Mouse (Mus musculus): Measurements from ENCODE around the gene Colq. TPM values are rescaled to one million over a fixed set of nuclear protein-coding genes. Genes with fewer than 3 reads are reported as not detected.

The Colq gene
- polyA plus RNA-seq, 1 experiment: 3.0 TPM

DNA sequence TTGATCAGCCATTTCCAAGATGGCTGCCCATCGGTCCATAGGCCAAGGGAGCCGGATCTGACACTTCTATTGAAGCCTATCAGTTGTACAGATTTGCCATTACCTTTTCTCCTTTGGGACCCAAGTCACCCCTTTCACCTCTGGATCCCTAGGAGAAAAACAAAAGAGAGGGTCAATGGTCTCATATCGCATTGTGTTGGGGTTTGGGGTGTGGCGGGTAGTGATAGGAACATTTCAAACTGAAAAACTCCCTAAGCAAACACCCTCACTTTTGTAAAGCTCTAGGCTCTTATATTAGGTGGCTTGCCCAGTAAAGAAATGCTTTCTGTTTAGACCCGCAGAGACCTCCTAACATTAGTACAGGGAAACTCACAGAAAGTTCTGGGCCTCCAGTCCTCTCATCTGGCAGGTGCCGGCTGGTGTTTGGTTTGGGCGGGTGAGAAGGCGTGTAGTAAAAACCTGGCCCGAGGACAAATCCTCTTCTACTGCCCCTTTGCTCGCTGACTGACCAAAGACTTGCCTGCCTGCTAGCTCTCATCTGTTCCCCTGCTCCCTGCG is 47.2 kb downstream of the Colq start:
- no peak overlapping the region for H3ac ChIP-seq (ENCODE audit: control insufficient read depth, insufficient read length)
- no peak overlapping the region for H3K4me2 ChIP-seq (ENCODE audit: low read depth)
- TF ChIP-seq POLR2AphosphoS2 (IDR thresholded peaks at IDR 0.05; ENCODE audit: insufficient read length, low read depth) (no peak), MYOG (IDR thresholded peaks at IDR 0.05; ENCODE audit: control insufficient read depth in 1 of 3, insufficient read depth in 1 of 3, insufficient read length in 2 of 3, low read depth in 2 of 3) (no peak), USF1 (IDR thresholded peaks at IDR 0.05; ENCODE audit: low read depth) (no peak), REST (IDR thresholded peaks at IDR 0.05; ENCODE audit: insufficient read depth, insufficient read length) (no peak), SRF (IDR thresholded peaks at IDR 0.05; ENCODE audit: control insufficient read depth, insufficient read length, low read depth) (no peak), TCF12 (IDR thresholded peaks at IDR 0.05; ENCODE audit: insufficient read depth, poor library complexity, severe bottlenecking) (no peak), POLR2A (IDR thresholded peaks at IDR 0.05; ENCODE audit: insufficient read length, low read depth) (no peak), CEBPB (IDR thresholded peaks at IDR 0.05; ENCODE audit: insufficient read depth, poor library complexity, severe bottlenecking) (no peak), MYOD1 (IDR thresholded peaks at IDR 0.05; ENCODE audit: control insufficient read depth in 1 of 3, insufficient read length in 2 of 3, low read depth in 2 of 3) (no peak), TCF3 (IDR thresholded peaks at IDR 0.05; ENCODE audit: insufficient read length, low read depth) (no peak), E2F4 (IDR thresholded peaks at IDR 0.05; ENCODE audit: insufficient read depth) (no peak), MAX (IDR thresholded peaks at IDR 0.05; ENCODE audit: low read depth) (no peak)
- no peak overlapping the region for H3K4me3 ChIP-seq
- no peaks in the 10 kb centered on the region for H3K79me2 ChIP-seq (ENCODE audit: control insufficient read depth, insufficient read depth)
- H3K36me3 ChIP-seq (ENCODE audit: control insufficient read depth, insufficient read depth): no peaks in the 10 kb centered on the region
- H3K27me3 ChIP-seq (ENCODE audit: control insufficient read depth, insufficient read depth, insufficient read length): peaks cover 39% of the 10 kb centered on the region

DNA sequence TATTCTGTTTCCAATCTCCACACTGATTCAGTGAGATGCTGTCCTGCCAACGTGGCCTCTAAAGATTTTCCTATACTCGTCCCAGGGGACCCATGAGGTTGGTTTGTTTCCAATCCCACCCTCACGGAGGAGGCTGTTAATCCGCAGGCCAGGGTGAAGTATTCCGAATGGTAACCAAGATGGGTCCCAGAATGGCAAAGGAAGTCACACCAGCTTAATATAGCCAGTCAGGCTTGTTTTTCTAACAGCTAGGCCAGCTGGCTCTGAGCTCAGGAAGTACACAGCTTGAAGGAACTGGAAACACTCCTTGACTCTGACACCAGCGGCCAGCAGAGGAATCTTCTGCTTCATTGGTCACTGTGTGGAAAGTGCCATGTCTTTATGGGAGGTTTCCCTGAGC is 53.8 kb downstream of the Colq start:
- H3K4me2 ChIP-seq (ENCODE audit: low read depth): no peak overlapping the region

GRCm38 (mm10) chr14:31532656-31533055 is 58.5 kb downstream of the Colq start:
- Histone ChIP-seq H3K4me3 (no peak overlapping the region), H3ac (ENCODE audit: control insufficient read depth, insufficient read length) (no peak overlapping the region), H3K79me2 (ENCODE audit: control insufficient read depth, insufficient read depth) (no peaks in the 10 kb centered on the region), H3K27me3 (ENCODE audit: control insufficient read depth, insufficient read depth, insufficient read length) (no peaks in the 10 kb centered on the region), H3K4me2 (ENCODE audit: low read depth) (no peak overlapping the region), H3K36me3 (ENCODE audit: control insufficient read depth, insufficient read depth) (no peaks in the 10 kb centered on the region)
- TF ChIP-seq TCF12 (IDR thresholded peaks at IDR 0.05; ENCODE audit: insufficient read depth, poor library complexity, severe bottlenecking): no peak
- TF ChIP-seq MYOG (IDR thresholded peaks at IDR 0.05; ENCODE audit: control insufficient read depth in 1 of 3, insufficient read depth in 1 of 3, insufficient read length in 2 of 3, low read depth in 2 of 3): no peak
- no peak for TF ChIP-seq TCF3 (IDR thresholded peaks at IDR 0.05; ENCODE audit: insufficient read length, low read depth)
- no peak for TF ChIP-seq SRF (IDR thresholded peaks at IDR 0.05; ENCODE audit: control insufficient read depth, insufficient read length, low read depth)
- no peak for TF ChIP-seq POLR2AphosphoS2 (IDR thresholded peaks at IDR 0.05; ENCODE audit: insufficient read length, low read depth)
- TF ChIP-seq USF1 (IDR thresholded peaks at IDR 0.05; ENCODE audit: low read depth): no peak
- no peak for TF ChIP-seq CEBPB (IDR thresholded peaks at IDR 0.05; ENCODE audit: insufficient read depth, poor library complexity, severe bottlenecking)
- no peak for TF ChIP-seq E2F4 (IDR thresholded peaks at IDR 0.05; ENCODE audit: insufficient read depth)
- TF ChIP-seq POLR2A (IDR thresholded peaks at IDR 0.05; ENCODE audit: insufficient read length, low read depth): no peak
- no peak for TF ChIP-seq REST (IDR thresholded peaks at IDR 0.05; ENCODE audit: insufficient read depth, insufficient read length)
- no peak for TF ChIP-seq MYOD1 (IDR thresholded peaks at IDR 0.05; ENCODE audit: control insufficient read depth in 1 of 3, insufficient read length in 2 of 3, low read depth in 2 of 3)
- TF ChIP-seq MAX (IDR thresholded peaks at IDR 0.05; ENCODE audit: low read depth): no peak

More for the DNA sequence above, 53.8 kb downstream of the Colq start:
- Histone ChIP-seq H3K79me2 (ENCODE audit: control insufficient read depth, insufficient read depth) (no peaks in the 10 kb centered on the region), H3K4me3 (no peak overlapping the region), H3ac (ENCODE audit: control insufficient read depth, insufficient read length) (no peak overlapping the region), H3K27me3 (ENCODE audit: control insufficient read depth, insufficient read depth, insufficient read length) (peaks cover 13% of the 10 kb centered on the region), H3K36me3 (ENCODE audit: control insufficient read depth, insufficient read depth) (no peaks in the 10 kb centered on the region)
- TF ChIP-seq MYOD1 (IDR thresholded peaks at IDR 0.05; ENCODE audit: control insufficient read depth in 1 of 3, insufficient read length in 2 of 3, low read depth in 2 of 3) (no peak), TCF3 (IDR thresholded peaks at IDR 0.05; ENCODE audit: insufficient read length, low read depth) (no peak), REST (IDR thresholded peaks at IDR 0.05; ENCODE audit: insufficient read depth, insufficient read length) (no peak), SRF (IDR thresholded peaks at IDR 0.05; ENCODE audit: control insufficient read depth, insufficient read length, low read depth) (no peak), MYOG (IDR thresholded peaks at IDR 0.05; ENCODE audit: control insufficient read depth in 1 of 3, insufficient read depth in 1 of 3, insufficient read length in 2 of 3, low read depth in 2 of 3) (no peak), POLR2AphosphoS2 (IDR thresholded peaks at IDR 0.05; ENCODE audit: insufficient read length, low read depth) (no peak), E2F4 (IDR thresholded peaks at IDR 0.05; ENCODE audit: insufficient read depth) (no peak), USF1 (IDR thresholded peaks at IDR 0.05; ENCODE audit: low read depth) (no peak), POLR2A (IDR thresholded peaks at IDR 0.05; ENCODE audit: insufficient read length, low read depth) (no peak), TCF12 (IDR thresholded peaks at IDR 0.05; ENCODE audit: insufficient read depth, poor library complexity, severe bottlenecking) (no peak), CEBPB (IDR thresholded peaks at IDR 0.05; ENCODE audit: insufficient read depth, poor library complexity, severe bottlenecking) (no peak), MAX (IDR thresholded peaks at IDR 0.05; ENCODE audit: low read depth) (no peak)

GRCm38 (mm10) chr14:31531506-31532148 is 59.5 kb downstream of the Colq start:
- H3K4me3 ChIP-seq: no peak overlapping the region
- no peaks in the 10 kb centered on the region for H3K36me3 ChIP-seq (ENCODE audit: control insufficient read depth, insufficient read depth)
- H3K4me2 ChIP-seq (ENCODE audit: low read depth): no peak overlapping the region
- no peak for TF ChIP-seq CEBPB (IDR thresholded peaks at IDR 0.05; ENCODE audit: insufficient read depth, poor library complexity, severe bottlenecking)
- no peaks in the 10 kb centered on the region for H3K79me2 ChIP-seq (ENCODE audit: control insufficient read depth, insufficient read depth)
- H3ac ChIP-seq (ENCODE audit: control insufficient read depth, insufficient read length): no peak overlapping the region
- no peaks in the 10 kb centered on the region for H3K27me3 ChIP-seq (ENCODE audit: control insufficient read depth, insufficient read depth, insufficient read length)

Measured in myocyte (in vitro differentiated cells).